Mouse (Mus musculus) heart, adult 2 months (tissue): ENCODE data around the gene Srsf10.
A peak's percentile ranks its signal among the peaks of the same experiment; 100 is the strongest.

Experiments
- CTCF ChIP-seq: fragments of 200-600 bp; IDR thresholded peaks from 2 replicates; pipeline ENCODE4 v1.8.1; 2022; ENCODE audit warnings: antibody characterized with exemption, mild to moderate bottlenecking, moderate library complexity
- EP300 ChIP-seq: fragments of 200-500 bp; IDR thresholded peaks from 2 replicates; pipeline ENCODE4 v1.6.1; 2011; ENCODE audit warnings: low read depth, low read length, control low read depth; ENCODE audit not compliant: insufficient read depth
- POLR2A ChIP-seq: fragments of 200-500 bp; IDR thresholded peaks from 2 replicates; pipeline ENCODE4 v1.6.1; 2011; ENCODE audit warnings: mild to moderate bottlenecking, low read depth, low read length, control low read depth; ENCODE audit not compliant: insufficient read depth

- TF ChIP-seq POLR2A (no peak), CTCF (peak; percentile 70), EP300 (no peak)
Observed at GRCm38 (mm10) chr4:135877742-135878141, 22.2 kb downstream of the Srsf10 start.
